Mouse (Mus musculus): ENCODE measurements around the gene Borcs5. TPM values are rescaled to one million over a fixed set of nuclear protein-coding genes. Genes with fewer than 3 reads are reported as not detected.

Gene Borcs5
- total and polyA plus RNA-seq, 3 experiments: 10.2 to 16.4 (median 10.4) TPM

DNA sequence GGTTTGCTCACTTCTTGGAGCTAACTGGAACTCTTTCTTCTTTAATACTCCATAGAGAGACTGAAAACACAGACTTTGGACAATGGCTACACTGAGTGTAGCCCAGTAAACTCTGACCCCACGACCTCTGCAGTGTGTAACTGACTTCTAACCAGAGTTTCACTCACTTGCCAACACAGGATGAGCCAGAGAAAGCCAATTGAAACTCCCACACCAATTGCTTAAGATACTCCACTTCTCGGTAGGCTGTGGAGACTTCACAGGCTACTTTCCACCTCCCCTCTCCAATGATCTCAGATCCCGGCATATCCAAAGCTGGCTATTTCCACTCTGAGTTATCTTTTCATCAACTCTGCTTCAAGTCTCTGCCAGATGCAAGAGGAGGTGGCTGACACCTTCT is 37.5 kb upstream of the Borcs5 start:
- Histone ChIP-seq H3K27me3 (replicated peaks) (no peaks in the 10 kb centered on the region), H3K9ac (ENCODE audit: insufficient read depth, low read depth) (no peak overlapping the region), H3K4me3 (replicated peaks in 1 of 3; ENCODE audit: low read depth in 2 of 3, low read length in 2 of 3, poor library complexity in 1 of 3) (no peak overlapping the region), H3K4me1 (ENCODE audit: control insufficient read depth in 1 of 2, insufficient read depth in 2 of 2) (peaks cover 0 to 2% of the 10 kb centered on the region in 2 experiments; a peak in 2 of 4 replicates), H3K36me3 (replicated peaks in 1 of 2; ENCODE audit: control insufficient read depth in 1 of 2, insufficient read depth in 1 of 2, low read length in 1 of 2) (no peaks in the 10 kb centered on the region), H3K27ac (ENCODE audit: insufficient read depth, low read depth) (no peak overlapping the region), H3K79me2 (replicated peaks; ENCODE audit: control insufficient read depth, extremely low read depth, insufficient read depth, poor library complexity, severe bottlenecking) (no peaks in the 10 kb centered on the region), H3K9me3 (replicated peaks; ENCODE audit: low read length) (no peaks in the 10 kb centered on the region), H3K4me2 (ENCODE audit: insufficient read depth, low read depth, poor library complexity, severe bottlenecking) (0 out of 2 replicates have a peak overlapping the region, but pooled peaks have one; percentile 29)
- in situ Hi-C loops (cut with MboI; ENCODE audit: low pct_ligation_motif_present, low pct_unique_long_range_greater_than_20kb, low sequenced_read_pairs) (loop anchor here (25.0 kb wide), 1 partner anchor 639 kb away; no protein-coding TSS in a partner anchor), dilution Hi-C loops (cut with MboI; ENCODE audit: extremely low pct_ligation_motif_present, extremely low pct_unique_long_range_greater_than_20kb, low sequenced_read_pairs) (no loop called here)
- TF ChIP-seq SIN3A (IDR thresholded peaks at IDR 0.05; ENCODE audit: low read length): no peak
- no peak for TF ChIP-seq BHLHE40 (IDR thresholded peaks at IDR 0.05; ENCODE audit: low read depth, low read length)
- TF ChIP-seq IRF4 (IDR thresholded peaks at IDR 0.05; ENCODE audit: low read depth, low read length): no peak
- TF ChIP-seq E2F4 (IDR thresholded peaks at IDR 0.05; ENCODE audit: insufficient replicate concordance, low read depth, low read length): no peak
- no peak for TF ChIP-seq PAX5 (IDR thresholded peaks at IDR 0.05; ENCODE audit: low read length)
- TF ChIP-seq MXI1 (IDR thresholded peaks at IDR 0.05; ENCODE audit: low read depth, low read length): no peak
- no peak for TF ChIP-seq CHD2 (IDR thresholded peaks at IDR 0.05; ENCODE audit: low read length)
- TF ChIP-seq UBTF (IDR thresholded peaks at IDR 0.05; ENCODE audit: low read depth, low read length): no peak
- TF ChIP-seq MEF2A (IDR thresholded peaks at IDR 0.05; ENCODE audit: borderline replicate concordance, low read depth, low read length): no peak
- TF ChIP-seq JUND (conservative IDR thresholded peaks at IDR 0.05; ENCODE audit: low read depth, low read length): no peak
- no peak for TF ChIP-seq SMC3 (IDR thresholded peaks at IDR 0.05; ENCODE audit: low read depth, low read length)
- no peak for TF ChIP-seq ZC3H11A (IDR thresholded peaks at IDR 0.05; ENCODE audit: low read depth, low read length)
- TF ChIP-seq RAD21 (IDR thresholded peaks at IDR 0.05; ENCODE audit: low read depth, low read length): no peak
- no peak for TF ChIP-seq ZKSCAN1 (IDR thresholded peaks at IDR 0.05; ENCODE audit: borderline replicate concordance, low read depth, low read length)
- TF ChIP-seq MAX (IDR thresholded peaks at IDR 0.05; ENCODE audit: low read length): no peak
- no peak for TF ChIP-seq RCOR1 (conservative IDR thresholded peaks at IDR 0.05; ENCODE audit: low read depth, low read length)
- no peak for DNase-seq (ENCODE audit: extremely low read depth)

DNA sequence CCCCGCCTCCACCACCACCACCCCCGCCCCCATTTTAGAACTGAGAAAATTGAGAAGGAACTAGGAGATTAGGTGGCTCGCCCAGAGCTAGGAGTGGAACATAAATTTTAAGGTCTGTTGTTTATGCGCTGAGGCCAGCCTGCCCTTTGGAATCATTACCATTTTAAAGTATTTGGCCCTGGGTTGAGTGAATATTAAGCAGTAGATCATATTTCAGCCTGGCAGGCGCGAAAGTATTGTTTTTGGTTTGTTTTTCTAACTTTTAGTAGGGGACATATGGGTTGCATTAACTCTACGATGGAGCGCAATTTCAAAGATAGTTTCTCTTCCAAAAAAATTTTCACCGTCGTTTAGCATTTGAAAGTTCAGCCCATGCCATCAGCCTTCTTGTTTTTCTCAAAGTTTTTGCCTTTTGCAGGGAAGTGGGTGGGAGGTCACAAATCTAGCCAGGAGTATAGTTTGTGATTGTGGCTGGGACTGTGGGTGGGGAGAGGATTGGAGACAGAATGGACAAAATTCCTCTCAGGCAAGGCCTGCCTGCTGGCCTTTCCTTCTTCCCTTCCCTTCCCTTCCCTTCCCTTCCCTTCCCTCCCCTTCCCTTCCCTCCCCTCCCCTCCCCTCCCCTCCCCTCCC is 36.8 kb upstream of the Borcs5 start:
- H3K4me3 ChIP-seq (replicated peaks in 1 of 3; ENCODE audit: low read depth in 2 of 3, low read length in 2 of 3, poor library complexity in 1 of 3): no peak overlapping the region
- in situ Hi-C loops (cut with MboI; ENCODE audit: low pct_ligation_motif_present, low pct_unique_long_range_greater_than_20kb, low sequenced_read_pairs) (loop anchor here (25.0 kb wide), 1 partner anchor 640 kb away; no protein-coding TSS in a partner anchor), dilution Hi-C loops (cut with MboI; ENCODE audit: extremely low pct_ligation_motif_present, extremely low pct_unique_long_range_greater_than_20kb, low sequenced_read_pairs) (no loop called here)
- no peaks in the 10 kb centered on the region for H3K79me2 ChIP-seq (replicated peaks; ENCODE audit: control insufficient read depth, extremely low read depth, insufficient read depth, poor library complexity, severe bottlenecking)
- no peaks in the 10 kb centered on the region for H3K9me3 ChIP-seq (replicated peaks; ENCODE audit: low read length)
- H3K4me1 ChIP-seq (ENCODE audit: control insufficient read depth in 1 of 2, insufficient read depth in 2 of 2): peaks cover 0 to 8% of the 10 kb centered on the region in 2 experiments; a peak in 2 of 4 replicates
- no peaks in the 10 kb centered on the region for H3K27me3 ChIP-seq (replicated peaks)
- H3K27ac ChIP-seq (ENCODE audit: insufficient read depth, low read depth): no peak overlapping the region
- no peak overlapping the region for H3K9ac ChIP-seq (ENCODE audit: insufficient read depth, low read depth)
- H3K36me3 ChIP-seq (replicated peaks in 1 of 2; ENCODE audit: control insufficient read depth in 1 of 2, insufficient read depth in 1 of 2, low read length in 1 of 2): no peaks in the 10 kb centered on the region
- no peak overlapping the region for H3K4me2 ChIP-seq (ENCODE audit: insufficient read depth, low read depth, poor library complexity, severe bottlenecking)
- DNase-seq (ENCODE audit: extremely low read depth): no peak
- TF ChIP-seq CHD2 (IDR thresholded peaks at IDR 0.05; ENCODE audit: low read length) (no peak), MEF2A (IDR thresholded peaks at IDR 0.05; ENCODE audit: borderline replicate concordance, low read depth, low read length) (no peak), EP300 (IDR thresholded peaks at IDR 0.05; ENCODE audit: low read length) (no peak), E2F4 (IDR thresholded peaks at IDR 0.05; ENCODE audit: insufficient replicate concordance, low read depth, low read length) (no peak), CTCF (conservative IDR thresholded peaks at IDR 0.05 in 1 of 2, IDR thresholded peaks at IDR 0.05 in 1 of 2; ENCODE audit: low read depth in 2 of 2, low read length in 2 of 2) (no peak), TCF12 (IDR thresholded peaks at IDR 0.05; ENCODE audit: low read depth, low read length) (no peak), POLR2AphosphoS2 (IDR thresholded peaks at IDR 0.05; ENCODE audit: low read depth, low read length) (no peak), ZKSCAN1 (IDR thresholded peaks at IDR 0.05; ENCODE audit: borderline replicate concordance, low read depth, low read length) (no peak), GABPA (IDR thresholded peaks at IDR 0.05; ENCODE audit: insufficient replicate concordance, low read depth, low read length) (no peak), PAX5 (IDR thresholded peaks at IDR 0.05; ENCODE audit: low read length) (no peak), RAD21 (IDR thresholded peaks at IDR 0.05; ENCODE audit: low read depth, low read length) (no peak), ETS1 (conservative IDR thresholded peaks at IDR 0.05; ENCODE audit: low read depth, low read length) (no peak), UBTF (IDR thresholded peaks at IDR 0.05; ENCODE audit: low read depth, low read length) (no peak), JUND (conservative IDR thresholded peaks at IDR 0.05; ENCODE audit: low read depth, low read length) (no peak), MYC (IDR thresholded peaks at IDR 0.05; ENCODE audit: low read depth, low read length) (no peak)
